Mouse (Mus musculus) ZHBTc4 (cell line): Measurements from ENCODE around the gene Pbx1.

Experiments used
- DNase-seq: peaks from one replicate; pipeline ENCODE4 v3.0.0-alpha.2; 2011; ENCODE audit warnings: low read depth, low spot score

The Pbx1 gene

GRCm38 (mm10) chr1:168228756-168229526 is 203.1 kb downstream of the Pbx1 start:
- DNase-seq, result no peak

- no peak for DNase-seq
Measured at GRCm38 (mm10) chr1:168226150-168226549, 205.9 kb downstream of the Pbx1 start.

GRCm38 (mm10) chr1:168225595-168226127 is 206.4 kb downstream of the Pbx1 start:
- DNase-seq, result no peak

- DNase-seq, result no peak
Measured at GRCm38 (mm10) chr1:168224218-168224617, 207.9 kb downstream of the Pbx1 start.

GRCm38 (mm10) chr1:168222794-168223193 is 209.3 kb downstream of the Pbx1 start:
- DNase-seq, result no peak

GRCm38 (mm10) chr1:168221071-168221521 is 211.0 kb downstream of the Pbx1 start:
- DNase-seq, result peak; percentile 41

DNA sequence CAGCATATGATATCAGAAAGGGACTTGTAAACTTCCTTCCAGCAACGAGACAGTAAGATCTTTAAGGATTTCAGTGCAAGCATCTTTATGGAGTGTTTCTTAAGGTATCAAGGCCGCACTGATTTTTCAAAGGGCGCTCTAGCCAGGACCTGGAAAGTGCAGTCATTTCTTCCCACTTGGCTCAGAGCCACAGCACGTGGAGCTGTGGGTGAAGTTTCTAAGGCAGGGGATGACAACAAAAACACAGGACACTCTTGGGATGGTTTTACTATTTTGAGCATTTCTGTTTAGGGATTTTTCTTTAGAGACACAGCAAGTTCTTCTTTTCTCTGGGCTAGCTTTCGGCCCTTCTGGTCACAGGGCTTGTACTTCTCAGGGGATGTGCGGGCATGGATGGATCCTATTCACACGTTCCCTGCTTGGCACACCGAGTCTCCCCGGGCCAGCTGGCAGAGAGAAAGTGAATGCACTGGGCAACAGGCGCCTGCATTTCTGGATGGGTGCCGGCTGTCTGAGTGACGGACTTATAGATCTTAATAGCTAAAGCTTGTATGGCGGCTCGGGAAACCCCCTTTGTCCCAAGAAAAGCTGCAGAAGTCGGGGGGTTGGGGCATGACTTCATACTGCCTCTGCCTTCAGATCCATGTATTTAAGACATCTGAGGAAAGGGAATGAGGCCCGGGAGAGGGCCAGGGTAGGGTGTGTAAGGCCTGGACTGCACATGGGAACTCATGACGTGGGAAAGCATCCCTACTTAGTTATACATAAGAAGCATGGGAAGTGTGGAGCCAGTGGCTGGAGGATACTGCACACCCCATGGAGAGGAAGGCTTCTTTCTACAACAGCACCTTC is 215.9 kb downstream of the Pbx1 start:
- no peak for DNase-seq

GRCm38 (mm10) chr1:168215468-168215867 is 216.6 kb downstream of the Pbx1 start:
- DNase-seq, result no peak

DNA sequence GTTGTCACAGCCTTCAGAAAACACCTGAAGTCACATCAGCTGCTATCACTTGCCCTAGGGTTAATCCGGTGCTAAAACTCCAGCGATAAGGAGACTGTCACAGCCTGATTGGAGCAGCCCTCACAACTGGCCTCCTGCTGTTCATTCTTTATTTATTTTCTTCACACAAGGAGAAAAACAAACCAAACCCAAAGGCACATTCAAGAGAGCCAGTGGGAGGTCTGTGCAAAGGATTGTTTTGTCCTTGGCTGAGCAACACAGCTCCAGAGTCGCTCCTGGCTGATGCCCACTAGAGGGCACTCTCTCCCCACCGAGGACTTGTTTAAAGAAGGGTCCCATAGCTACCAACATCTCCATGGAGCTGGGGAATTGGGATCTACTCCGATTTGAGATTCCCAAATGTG is 218.0 kb downstream of the Pbx1 start:
- peak; percentile 95 for DNase-seq

- DNase-seq, result peak; percentile 26
Measured at GRCm38 (mm10) chr1:168213595-168213994, 218.5 kb downstream of the Pbx1 start.

DNA sequence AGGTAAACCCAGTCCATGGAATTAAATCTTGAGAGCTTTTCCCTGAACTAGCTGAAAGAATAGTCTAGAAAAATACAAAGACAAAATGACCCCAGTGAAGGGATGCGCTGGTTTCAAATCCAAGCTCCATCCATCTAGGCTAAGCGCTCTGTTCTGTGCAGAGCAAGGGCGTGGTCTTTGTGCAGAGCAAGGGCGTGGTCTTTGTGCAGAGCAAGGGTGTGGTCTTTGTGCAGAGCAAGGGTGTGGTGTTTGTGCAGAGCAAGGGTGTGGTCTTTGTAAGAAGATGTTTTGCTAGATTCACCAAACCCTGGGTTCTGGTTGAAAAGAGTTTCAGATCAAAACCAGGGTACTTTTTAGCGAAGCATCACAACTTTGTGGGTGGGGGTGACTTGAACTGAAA is 221.7 kb downstream of the Pbx1 start:
- DNase-seq, result peak; percentile 29

DNA sequence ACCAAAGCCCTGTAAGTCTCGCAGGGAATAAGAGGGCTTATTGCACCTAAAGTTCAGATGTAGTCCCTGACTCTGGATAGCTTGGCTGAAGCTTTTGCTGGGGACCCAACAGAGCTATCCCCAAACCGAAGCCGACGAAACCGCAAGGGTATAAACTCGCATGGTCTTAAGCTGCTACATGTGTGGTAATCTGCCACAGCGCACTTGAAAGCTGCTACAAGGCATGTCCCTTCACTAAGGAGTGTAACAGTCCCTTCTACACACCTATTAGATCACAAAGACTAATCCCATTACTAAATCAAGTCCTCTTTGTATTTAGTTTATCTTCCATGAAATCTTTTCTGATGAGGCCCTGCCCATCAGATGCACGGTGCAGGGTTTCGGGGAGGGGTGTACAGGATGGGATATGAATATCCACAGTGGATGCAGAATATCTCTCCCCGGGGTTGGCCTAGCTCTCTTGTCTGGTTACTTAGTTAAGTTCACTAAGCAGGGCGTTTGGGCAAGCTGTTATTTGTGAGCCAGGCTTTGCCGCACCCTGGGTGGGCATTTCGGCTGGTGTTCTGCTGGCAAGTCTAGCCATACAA is 231.4 kb downstream of the Pbx1 start:
- DNase-seq, result no peak

DNA sequence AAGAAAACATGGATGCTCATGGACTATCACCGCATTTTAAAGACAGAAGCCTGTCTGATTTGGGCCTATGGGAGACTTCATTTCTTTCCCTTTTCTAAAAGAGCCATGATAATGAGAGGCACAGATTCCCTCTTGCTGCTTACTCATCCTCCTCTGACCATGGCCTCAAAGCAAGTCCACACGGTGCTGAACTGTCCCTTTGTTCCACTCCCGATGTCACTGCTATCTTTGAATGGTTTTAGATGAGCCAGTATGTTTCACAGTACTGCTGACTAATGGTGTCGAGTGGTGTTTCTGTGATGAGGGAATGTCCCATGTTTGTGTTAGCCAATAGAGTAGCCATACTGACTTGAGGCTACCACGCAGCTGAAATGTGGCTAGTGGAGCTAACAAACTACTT is 233.8 kb downstream of the Pbx1 start:
- no peak for DNase-seq

DNA sequence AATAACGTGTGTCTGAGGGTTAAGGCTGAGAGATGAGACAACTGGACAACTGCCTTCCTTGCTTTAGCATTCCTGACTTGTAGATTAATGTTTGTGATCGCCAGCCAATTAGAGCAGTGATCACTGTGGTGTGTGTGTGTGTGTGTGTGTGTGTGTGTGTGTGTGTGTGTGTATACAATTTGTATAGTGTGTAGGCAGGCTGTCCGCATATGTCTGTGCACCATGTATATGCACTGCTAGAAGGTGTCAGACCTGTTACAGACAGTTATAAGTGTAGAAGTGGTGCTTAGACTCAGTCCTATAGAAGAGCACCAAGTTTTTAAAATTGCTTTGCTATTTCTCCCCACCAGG is 234.2 kb downstream of the Pbx1 start:
- no peak for DNase-seq

- DNase-seq, result no peak
Measured at GRCm38 (mm10) chr1:168197195-168197907, 234.7 kb downstream of the Pbx1 start.

GRCm38 (mm10) chr1:168193364-168193763 is 238.7 kb downstream of the Pbx1 start:
- DNase-seq, result no peak

- DNase-seq, result no peak
Measured at GRCm38 (mm10) chr1:168182816-168183215, 249.3 kb downstream of the Pbx1 start.

DNA sequence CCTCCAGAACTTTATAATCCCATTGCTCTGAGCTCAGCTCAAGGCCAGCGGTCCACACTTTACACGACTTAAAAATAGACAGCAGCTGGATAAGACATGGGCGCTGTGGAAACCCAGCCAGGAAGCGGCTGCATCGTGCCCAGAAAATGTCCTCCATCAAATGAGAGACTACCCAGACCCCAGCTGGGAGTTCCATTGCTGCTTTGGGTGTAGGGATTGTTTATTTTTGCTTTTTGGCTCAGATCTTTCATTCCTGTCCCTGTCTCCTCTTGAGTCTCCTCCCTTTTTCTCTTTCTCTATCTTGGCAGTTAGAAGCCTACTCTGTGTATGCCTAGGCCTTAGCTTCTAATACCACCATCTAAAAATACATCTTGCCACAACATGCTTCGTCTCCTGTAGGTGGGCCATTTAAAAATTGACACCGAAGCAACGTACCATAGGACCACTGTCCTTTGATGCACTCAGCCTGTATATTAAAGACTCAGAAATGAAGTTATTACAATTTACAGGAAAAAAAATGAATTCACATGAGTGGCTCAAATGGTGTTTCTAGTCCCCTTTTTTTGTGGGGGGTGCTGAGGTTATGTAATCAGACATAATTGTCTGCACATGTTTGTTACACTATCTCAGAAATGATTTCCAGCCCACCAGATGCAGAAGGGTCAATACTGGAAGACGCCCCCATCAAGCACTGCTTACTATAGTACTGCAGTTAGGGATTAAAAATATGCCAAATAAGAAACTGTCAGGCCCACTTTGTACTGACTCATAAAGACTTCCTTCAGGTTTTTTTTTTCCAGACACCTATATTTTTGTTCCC is 251.2 kb downstream of the Pbx1 start:
- DNase-seq, result no peak

DNA sequence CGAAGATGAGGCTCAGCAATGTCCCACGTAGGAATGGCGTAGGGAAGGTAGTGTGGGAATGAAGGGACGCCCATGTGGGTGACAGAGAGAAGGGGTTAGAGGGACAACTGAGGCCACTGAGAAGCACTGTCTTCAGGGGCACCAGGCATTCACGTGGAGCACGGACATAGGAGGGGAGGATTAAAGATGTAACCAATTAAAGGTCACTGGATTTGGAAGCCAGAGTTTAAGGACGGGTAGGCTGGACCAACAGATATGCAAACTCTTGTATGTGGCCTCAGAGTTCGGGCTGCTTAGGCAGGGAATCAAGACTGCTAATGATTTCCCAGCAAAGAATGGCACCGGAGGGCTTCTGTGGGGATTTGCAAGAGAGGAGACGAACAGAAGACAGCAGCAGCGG is 252.4 kb downstream of the Pbx1 start:
- DNase-seq, result no peak

- DNase-seq, result no peak
Measured at GRCm38 (mm10) chr1:168178611-168179010, 253.5 kb downstream of the Pbx1 start.

DNA sequence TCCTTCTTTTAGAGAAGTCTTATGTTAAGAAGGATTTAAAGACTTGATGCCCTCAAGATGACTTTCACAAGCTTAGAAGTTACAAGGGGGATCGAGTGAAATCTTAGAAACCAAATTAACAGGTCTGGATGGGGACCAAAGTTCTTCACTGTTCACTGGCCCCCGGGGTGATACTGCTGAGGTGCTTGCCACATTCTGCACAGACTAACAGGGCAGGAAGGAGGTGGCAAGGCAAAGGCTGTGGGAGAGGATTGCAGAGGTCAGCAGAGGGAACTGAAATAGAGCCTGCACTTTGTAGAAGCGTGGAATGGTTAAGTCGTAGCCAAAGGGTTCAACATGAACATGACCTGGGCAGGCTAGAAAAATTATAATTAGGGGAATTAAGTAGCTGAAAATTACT is 256.5 kb downstream of the Pbx1 start:
- DNase-seq, result no peak
